In genomic region chr8:98797445-98797844, GRCm38 (mm10) we compare ENCODE assay signal across 13 mouse cellular contexts.
A peak's percentile ranks its signal among the peaks of the same experiment; 100 is the strongest.
DNase-seq lines count a peak whose midpoint lies in the region; ATAC-seq lines count a peak whose summit lies in the region.
"Had no signal": no experiment of that assay in that cellular context is flagged by ENCODE, and none has a peak within 500 bp of the region (broad histone marks: within the 10 kb centered on the region; RNA-seq: fewer than 3 reads in every experiment).

No protein-coding gene starts in this region.

- no peaks in the 10 kb centered on the region for H3K9me3 ChIP-seq in lung, embryonic 15.5 days
- H3K9me3 ChIP-seq: embryonic facial prominence, embryonic 12.5 days; heart, embryonic 15.5 days had no signal

- no peak overlapping the region for H3K4me3 ChIP-seq in lung, embryonic 15.5 days
- H3K4me3 ChIP-seq: embryonic facial prominence, embryonic 12.5 days; heart, embryonic 15.5 days had no signal

- H3K36me3 ChIP-seq in lung, embryonic 15.5 days = no peaks in the 10 kb centered on the region
- H3K36me3 ChIP-seq: embryonic facial prominence, embryonic 12.5 days; heart, embryonic 15.5 days had no signal

- peak; percentile 55; the same call in 1 of the 2 replicates for ATAC-seq in lung, embryonic 15.5 days (ENCODE audit: borderline replicate concordance, extremely low read depth, low FRiP score, low TSS enrichment)

- no peaks in the 10 kb centered on the region for H3K27me3 ChIP-seq in lung, embryonic 15.5 days
- H3K27me3 ChIP-seq: embryonic facial prominence, embryonic 12.5 days; heart, embryonic 15.5 days had no signal

- WGBS in lung, embryonic 15.5 days = 63% methylated on average over 2 of the region's 2 CpGs

- no peak overlapping the region for H3K4me2 ChIP-seq in lung, embryonic 15.5 days
- H3K4me2 ChIP-seq: embryonic facial prominence, embryonic 12.5 days; heart, embryonic 15.5 days had no signal

- DNase-seq in lung, adult 18-20 months = no peak
- peak; percentile 84 for DNase-seq in cerebellum, adult 9-10 months
- DNase-seq in layer of hippocampus, adult 9-10 months (ENCODE audit: low spot score) = peak; percentile 0
- DNase-seq in telencephalon, adult 2 months (ENCODE audit: low read depth, low spot score) = peak; percentile 11
- DNase-seq in spleen, adult 18-20 months = no peak
- no peak for DNase-seq in retina, postnatal 1 day
- DNase-seq: gastrocnemius, postnatal 10 days; kidney, postnatal 14 days; thymus, postnatal 4 days had no signal

- no peak overlapping the region for H3K27ac ChIP-seq in lung, embryonic 15.5 days
- H3K27ac ChIP-seq: embryonic facial prominence, embryonic 12.5 days; heart, embryonic 15.5 days; macrophage had no signal

- no peak overlapping the region for H3K9ac ChIP-seq in lung, embryonic 15.5 days
- H3K9ac ChIP-seq: embryonic facial prominence, embryonic 12.5 days; heart, embryonic 15.5 days had no signal

- H3K4me1 ChIP-seq in lung, embryonic 15.5 days = no peaks in the 10 kb centered on the region
- H3K4me1 ChIP-seq: embryonic facial prominence, embryonic 12.5 days; heart, embryonic 15.5 days had no signal

Comparison
In these comparisons a context has a peak if more than half of its experiments do, and no peak if none do; other contexts are left out.
1. DNase-seq: peak in cerebellum, adult 9-10 months (single experiment), layer of hippocampus, adult 9-10 months (single experiment) and telencephalon, adult 2 months (single experiment); none in lung, adult 18-20 months (0 of 2), spleen, adult 18-20 months (0 of 2) and retina, postnatal 1 day (single experiment).